Mouse (Mus musculus) liver, embryonic 14.5 days (tissue): ENCODE results near the gene Zfp449. TPM values are rescaled to one million over a fixed set of nuclear protein-coding genes. Genes with fewer than 3 reads are reported as not detected.
"Not testable (repeated sequence)": the region's sequence is repeated elsewhere in the genome, so short reads cannot be mapped to it uniquely, and the experiment has no call there.

Experiments
- ATAC-seq: fragments of 200-750 bp; cut with Nextera tagmentation; 2 replicates; pipeline ENCODE4 v1.8.0; 2017; ENCODE audit warnings: moderate number of reproducible peaks, mild to moderate bottlenecking, moderate library complexity; ENCODE audit not compliant: insufficient read depth
- DNase-seq, 3 experiments: peaks; one replicate each; pipeline ENCODE4 v3.0.0-alpha.2; 2012 to 2013; ENCODE audit warnings: low read depth in 3 of 3, low spot score in 3 of 3
- H3K27ac ChIP-seq: fragments of 300-500 bp; sonication (generic); 2 replicates; pipeline ENCODE4 v1.5.1; 2014; ENCODE audit warnings: moderate library complexity, mild to moderate bottlenecking, control low read depth, inconsistent platforms
- H3K27me3 ChIP-seq: fragments of 300-500 bp; sonication (generic); 2 replicates; pipeline ENCODE4 v1.6.1; 2014; ENCODE audit warnings: mild to moderate bottlenecking, low read length, moderate library complexity; ENCODE audit not compliant: control insufficient read depth, insufficient read depth
- H3K36me3 ChIP-seq: fragments of 300-500 bp; sonication (generic); replicated peaks from 2 replicates; pipeline ENCODE4 v1.6.1; 2014; ENCODE audit warnings: low read depth; ENCODE audit not compliant: control insufficient read depth, insufficient read depth
- H3K4me1 ChIP-seq, 2 experiments: fragments of 200-500 bp in 1 of 2; fragments of 300-500 bp in 1 of 2; sonication (generic) in 1 of 2; replicated peaks; 2 replicates each; pipeline ENCODE4 v1.6.1; 2012 to 2014; ENCODE audit warnings: antibody characterized with exemption in 1 of 2, inconsistent platforms in 1 of 2, low read length in 1 of 2; ENCODE audit not compliant: control insufficient read depth in 2 of 2, insufficient read depth in 2 of 2
- H3K4me2 ChIP-seq: fragments of 300-500 bp; sonication (generic); 2 replicates; pipeline ENCODE4 v1.6.1; 2014; ENCODE audit warnings: low read depth, mild to moderate bottlenecking, control low read depth, moderate library complexity
- H3K4me3 ChIP-seq, 2 experiments: fragments of 200-500 bp in 1 of 2; fragments of 300-500 bp in 1 of 2; sonication (generic) in 1 of 2; 2 replicates each; pipeline ENCODE4 v1.5.1; 2012 to 2014; ENCODE audit warnings: low read depth in 2 of 2, low read length in 2 of 2, mild to moderate bottlenecking in 2 of 2, control low read depth in 1 of 2, inconsistent platforms in 1 of 2, moderate library complexity in 1 of 2; ENCODE audit not compliant: insufficient read depth in 1 of 2
- H3K9ac ChIP-seq: fragments of 300-500 bp; sonication (generic); replicated peaks from 2 replicates; pipeline ENCODE4 v1.6.1; 2014; ENCODE audit warnings: mild to moderate bottlenecking, control low read depth, moderate library complexity
- H3K9me3 ChIP-seq: fragments of 300-500 bp; sonication (generic); 2 replicates; pipeline ENCODE4 v1.6.1; 2016; ENCODE audit warnings: low read length, mixed read lengths; ENCODE audit not compliant: control insufficient read depth
- CTCF ChIP-seq: IDR thresholded peaks from 2 replicates; pipeline ENCODE4 v1.5.1; 2016; ENCODE audit warnings: antibody characterized with exemption, low read depth, control low read depth
- EP300 ChIP-seq: IDR thresholded peaks from 2 replicates; pipeline ENCODE4 v1.6.1; 2016; ENCODE audit warnings: antibody characterized with exemption, low read depth
- WGBS: fragments of 180-500 bp; shearing (Covaris S2); extraction: QIAGEN DNeasy Blood & Tissue Kit; methylation state at CpG from one replicate; pipeline ENCODE4 v1.1.7; 2014; ENCODE audit not compliant: insufficient replicate concordance; 5-methylcytosine and 5-hydroxymethylcytosine counted together
- polyA plus RNA-seq, 2 experiments: library from polyadenylated mRNA; depleted of rRNA in 1 of 2; stranded (reverse) in 1 of 2; unstranded in 1 of 2; fragments of >200 nt; fragmentation: Nextera tagmentation in 1 of 2; extraction: Ambion mirVana in 1 of 2; gene quantifications; 2 replicates each; pipeline versions ENCODE4 v1.2.1 to v1.2.3; 2012 to 2014

Zfp449 gene
- polyA plus RNA-seq, 2 experiments, result 0.48 to 0.70 TPM

DNA sequence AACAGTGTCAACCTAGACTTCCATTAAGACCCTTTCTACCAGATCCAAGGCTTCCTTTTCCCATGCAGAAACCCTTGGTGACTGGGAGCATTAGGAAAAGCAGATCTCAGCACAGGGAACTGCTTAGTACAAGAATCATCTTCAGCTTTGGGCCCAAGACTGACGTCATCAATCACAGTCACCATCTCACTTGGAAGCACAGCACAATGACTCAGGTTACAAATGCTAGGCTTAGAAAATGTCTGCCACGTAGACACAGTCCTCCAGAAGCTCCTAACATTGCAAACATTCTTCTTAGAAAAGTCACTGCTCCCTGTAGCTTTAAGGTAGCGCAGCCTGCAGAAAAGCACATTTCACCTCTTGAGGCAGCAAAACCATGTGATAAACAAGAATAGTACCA lies 14.2 kb upstream of the Zfp449 start:
- H3K4me2 ChIP-seq, result no peak overlapping the region
- ATAC-seq, result no peak
- no peaks in the 10 kb centered on the region for H3K4me1 ChIP-seq
- TF ChIP-seq CTCF, result no peak
- TF ChIP-seq EP300, result no peak
- no peak for DNase-seq
- 58% methylated on average over 3 of the region's 3 CpGs for WGBS
- H3K9me3 ChIP-seq, result no peaks in the 10 kb centered on the region
- H3K36me3 ChIP-seq, result no peaks in the 10 kb centered on the region
- no peak overlapping the region for H3K27ac ChIP-seq
- H3K4me3 ChIP-seq, result no peak overlapping the region
- H3K27me3 ChIP-seq, result no peaks in the 10 kb centered on the region
- H3K9ac ChIP-seq, result no peak overlapping the region

- no peak for ATAC-seq
- H3K27me3 ChIP-seq, result no peaks in the 10 kb centered on the region
- TF ChIP-seq EP300 (no peak), CTCF (peak; percentile 32; the same call in 1 of the 2 replicates)
- no peaks in the 10 kb centered on the region for H3K36me3 ChIP-seq
- no peak overlapping the region for H3K27ac ChIP-seq
- H3K4me2 ChIP-seq, result no peak overlapping the region
- no peak overlapping the region for H3K9ac ChIP-seq
- no peaks in the 10 kb centered on the region for H3K4me1 ChIP-seq
- H3K4me3 ChIP-seq, result no peak overlapping the region
- DNase-seq, result peak in 2 of 3 experiments; percentile 3 to 7
- no peaks in the 10 kb centered on the region for H3K9me3 ChIP-seq
Observed at GRCm38 (mm10) chrX:56340305-56340704, 5.9 kb upstream of the Zfp449 start.

- no peak for ATAC-seq
- H3K4me3 ChIP-seq, result no peak overlapping the region
- no peak overlapping the region for H3K27ac ChIP-seq
- H3K9me3 ChIP-seq, result no peaks in the 10 kb centered on the region
- H3K4me1 ChIP-seq, result no peaks in the 10 kb centered on the region
- H3K36me3 ChIP-seq, result no peaks in the 10 kb centered on the region
- no peaks in the 10 kb centered on the region for H3K27me3 ChIP-seq
- 60% methylated on average over 3 of the region's 3 CpGs for WGBS
- DNase-seq, result no peak
- TF ChIP-seq CTCF (no peak), EP300 (no peak)
- no peak overlapping the region for H3K9ac ChIP-seq
- H3K4me2 ChIP-seq, result no peak overlapping the region
Observed at GRCm38 (mm10) chrX:56342921-56343320, 3.3 kb upstream of the Zfp449 start.

DNA sequence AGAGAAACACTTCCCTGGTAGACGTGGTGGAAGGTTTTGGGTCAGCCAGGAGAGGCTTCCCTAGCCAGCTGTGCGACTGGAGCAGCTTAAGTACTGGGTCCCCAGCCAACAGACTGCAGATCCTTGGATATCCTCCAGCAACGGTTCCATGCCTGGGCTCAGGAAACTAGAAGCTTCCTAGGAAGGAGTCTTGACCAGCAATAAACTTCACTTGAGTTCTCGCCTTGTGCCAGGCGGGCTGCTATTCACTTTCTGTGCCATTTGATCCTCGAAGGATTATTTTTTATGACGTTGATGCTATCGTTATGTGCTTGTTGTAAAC lies 693 bp downstream of the Zfp449 start:
- peak overlapping the region; percentile 61 to 75; a peak in 3 of 4 replicates for H3K4me3 ChIP-seq
- no peaks in the 10 kb centered on the region for H3K27me3 ChIP-seq
- no peaks in the 10 kb centered on the region for H3K4me1 ChIP-seq
- H3K9me3 ChIP-seq, result no peaks in the 10 kb centered on the region
- no peak overlapping the region for H3K27ac ChIP-seq
- ATAC-seq, result peak; percentile 26; the same call in 1 of the 2 replicates
- no peak for TF ChIP-seq EP300
- no peak for TF ChIP-seq CTCF
- H3K9ac ChIP-seq, result peak overlapping the region; percentile 56
- WGBS, result 57% methylated on average over 8 of the region's 8 CpGs
- peak overlapping the region; percentile 62 for H3K4me2 ChIP-seq
- no peaks in the 10 kb centered on the region for H3K36me3 ChIP-seq
- DNase-seq, result no peak

DNA sequence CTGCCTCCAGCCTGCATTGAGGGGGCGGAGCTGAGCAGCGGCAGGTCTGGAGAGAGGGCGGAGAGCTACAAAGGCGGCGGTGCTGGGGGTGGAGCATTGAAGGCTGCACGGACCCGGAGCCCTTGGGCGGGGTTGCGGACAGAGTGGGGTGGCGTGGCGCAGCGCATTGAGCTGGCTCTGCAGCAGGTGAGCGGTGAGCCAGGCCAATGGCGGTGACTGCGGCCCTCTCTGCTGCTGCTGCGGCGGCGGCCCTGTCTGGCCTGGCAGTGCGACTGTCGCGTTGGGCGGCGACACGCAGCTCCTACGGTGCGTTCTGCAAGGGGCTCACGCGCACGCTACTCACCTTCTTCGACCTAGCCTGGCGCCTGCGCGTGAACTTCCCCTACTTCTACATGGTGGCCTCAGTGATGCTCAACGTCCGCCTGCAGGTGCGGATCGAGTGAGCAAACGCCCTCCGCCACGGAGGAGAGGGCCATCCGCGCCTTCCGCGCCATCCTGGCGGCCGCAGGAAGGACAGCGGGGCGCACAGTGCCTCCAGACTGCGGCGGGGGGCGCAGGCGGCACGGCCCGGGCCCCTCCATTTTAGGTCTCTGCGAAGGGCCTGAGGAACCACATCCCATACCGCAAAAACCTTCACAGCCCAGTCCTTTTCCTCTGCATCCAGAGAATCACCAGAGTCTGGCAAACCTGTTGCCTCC lies 28.4 kb downstream of the Zfp449 start, which contains the start of gene Smim10l2a:
TSS of gene Smim10l2a (plus strand) at position 156 of the 698 bp plus-strand sequence.
- H3K4me3 ChIP-seq, result peak within 1 kb of the TSS; percentile 41 to 42
- H3K36me3 ChIP-seq, H3K27me3 ChIP-seq, H3K27ac ChIP-seq, H3K4me1 ChIP-seq, H3K9me3 ChIP-seq, H3K9ac ChIP-seq: not testable (repeated sequence)
- ATAC-seq (peak; percentile 65; the same call in 1 of the 2 replicates), DNase-seq (peak; percentile 10 to 30 (median 11))
- WGBS, result 8% methylated on average over 29 of the region's 56 CpGs
- H3K4me2 ChIP-seq, result peak within 1 kb of the TSS; percentile 53
